Mouse (Mus musculus) adrenal gland, adult (tissue): ENCODE measurements around the gene Odc1.

ENCODE experiments used
- DNase-seq, 2 experiments: peaks; one replicate each; pipeline ENCODE4 v3.0.0; 2022 to 2023; ENCODE audit warnings: low spot score in 1 of 2; ENCODE audit not compliant: inconsistent age in 2 of 2

The Odc1 gene

DNA sequence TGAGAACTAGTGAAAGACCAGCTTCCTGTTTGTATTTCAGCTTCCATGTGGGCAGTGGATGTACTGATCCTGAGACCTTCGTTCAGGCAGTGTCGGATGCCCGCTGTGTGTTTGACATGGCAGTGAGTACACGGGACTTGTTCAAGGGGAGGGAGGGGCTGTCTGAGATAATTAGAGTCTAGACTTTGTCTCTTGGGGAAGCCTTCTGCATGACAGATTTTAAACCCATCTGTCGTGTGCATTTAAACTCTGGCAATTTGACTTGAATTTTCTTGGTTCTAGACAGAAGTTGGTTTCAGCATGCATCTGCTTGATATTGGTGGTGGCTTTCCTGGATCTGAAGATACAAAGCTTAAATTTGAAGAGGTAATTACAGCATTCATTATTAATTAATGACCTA, 3.9 kb downstream of the Odc1 start:
- DNase-seq = no peak

DNA sequence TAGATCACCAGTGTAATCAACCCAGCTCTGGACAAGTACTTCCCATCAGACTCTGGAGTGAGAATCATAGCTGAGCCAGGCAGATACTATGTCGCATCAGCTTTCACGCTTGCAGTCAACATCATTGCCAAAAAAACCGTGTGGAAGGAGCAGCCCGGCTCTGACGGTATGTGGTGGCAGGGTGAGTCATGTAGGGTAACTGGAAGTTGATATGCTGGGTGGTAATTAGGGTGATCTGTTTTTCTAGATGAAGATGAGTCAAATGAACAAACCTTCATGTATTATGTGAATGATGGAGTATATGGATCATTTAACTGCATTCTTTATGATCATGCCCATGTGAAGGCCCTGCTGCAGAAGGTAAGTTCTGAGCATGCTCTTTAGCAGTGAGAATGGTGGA, 4.8 kb downstream of the Odc1 start:
- DNase-seq = peak in 1 of 2 experiments; percentile 42

DNA sequence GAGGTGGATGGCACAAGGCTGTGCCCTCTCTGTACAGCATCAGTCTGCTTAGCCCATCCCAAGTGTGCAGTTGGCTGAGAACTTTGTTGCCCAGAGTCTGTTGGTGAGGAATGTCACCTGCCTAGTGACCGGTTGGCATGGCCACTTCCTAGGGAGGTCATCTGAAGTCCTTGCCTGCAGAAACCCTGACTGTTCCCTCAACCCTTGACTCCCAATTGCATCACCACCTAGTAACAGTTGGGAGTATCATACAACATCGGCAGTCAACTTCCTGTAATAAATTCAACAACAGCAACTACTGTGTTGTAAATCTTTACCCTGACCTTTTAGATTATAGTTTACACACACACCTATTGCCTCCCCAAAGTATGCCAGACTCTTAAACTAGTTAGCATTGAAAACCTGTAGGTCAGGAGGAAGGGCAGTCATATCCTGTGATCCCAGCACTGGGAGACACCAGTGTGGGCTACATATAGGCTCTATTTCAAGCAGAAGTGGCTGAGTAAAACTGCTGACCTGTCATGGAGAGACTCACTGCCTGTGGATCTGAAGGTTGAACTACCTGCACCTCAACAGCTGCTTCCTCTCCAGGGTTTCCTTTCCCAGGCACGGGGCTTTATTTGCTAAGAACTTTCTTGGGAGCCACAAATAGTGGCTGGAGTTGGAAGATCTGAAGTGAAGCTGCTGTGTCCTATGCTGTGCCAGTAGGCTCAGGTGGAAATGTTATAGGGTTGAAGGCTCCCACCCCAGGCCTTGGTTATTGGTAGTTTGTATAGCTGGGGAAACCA, 6.8 kb downstream of the Odc1 start:
- DNase-seq = peak in 1 of 2 experiments; percentile 58

DNA sequence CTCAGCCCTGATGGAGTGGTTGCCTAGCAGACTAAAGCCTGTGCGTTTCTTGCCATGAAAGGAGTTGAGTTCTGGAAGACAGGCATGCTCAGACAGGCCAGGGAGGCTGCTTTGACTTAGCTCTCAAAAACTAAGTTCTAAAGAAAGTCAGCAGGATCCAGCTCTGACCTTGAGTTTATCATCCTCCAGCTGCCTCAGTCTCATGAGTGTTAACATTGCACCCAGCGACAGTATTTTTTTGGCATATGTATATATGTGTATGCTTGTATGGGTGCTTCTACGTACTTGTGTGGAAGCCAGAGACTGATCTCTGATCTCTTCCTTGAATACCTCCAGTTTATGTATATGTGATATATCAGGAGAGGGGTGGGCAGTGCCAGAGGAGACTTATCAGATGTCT, 7.8 kb downstream of the Odc1 start:
- DNase-seq = peak in 1 of 2 experiments; percentile 47

DNA sequence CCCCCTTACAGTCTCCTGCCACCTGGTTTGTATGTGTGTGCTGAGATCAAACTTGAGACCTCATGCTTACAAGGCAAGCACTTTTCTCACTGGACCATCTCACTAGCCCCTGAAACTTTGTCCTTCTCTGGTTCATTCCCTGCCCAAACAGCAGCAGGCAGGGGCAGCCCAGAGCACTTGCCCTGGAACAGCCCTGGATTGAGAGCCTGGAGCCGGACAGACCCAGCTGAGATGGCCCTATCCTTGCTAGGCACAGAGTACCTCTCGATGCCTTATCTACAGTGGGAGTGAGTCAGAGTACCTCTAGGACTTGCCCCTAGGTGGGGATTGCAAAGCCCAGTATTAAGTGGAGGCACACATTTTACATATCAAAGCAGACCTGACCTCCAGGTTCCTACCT, 8.4 kb downstream of the Odc1 start:
- peak; percentile 55 to 62 for DNase-seq

DNA sequence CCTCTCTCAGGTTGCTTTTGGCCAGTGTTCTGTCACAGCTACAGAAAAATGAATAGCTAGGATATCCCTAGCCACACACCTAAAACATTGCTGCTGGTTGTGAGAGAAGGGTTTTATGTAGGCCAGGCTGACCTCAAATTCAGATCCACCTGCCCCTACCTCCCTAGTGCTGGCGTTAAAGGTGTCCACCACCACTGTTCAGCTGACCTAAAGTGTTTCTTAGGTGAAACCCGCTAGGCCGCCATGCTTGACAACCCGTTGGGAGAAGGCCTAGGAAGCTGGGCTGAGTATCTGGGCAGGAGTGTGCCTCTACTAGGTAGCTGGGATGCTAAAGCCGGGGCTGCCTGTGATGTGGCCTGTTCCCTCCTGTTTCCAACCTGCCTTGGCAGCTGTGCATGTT, 9.0 kb downstream of the Odc1 start:
- DNase-seq = no peak

DNA sequence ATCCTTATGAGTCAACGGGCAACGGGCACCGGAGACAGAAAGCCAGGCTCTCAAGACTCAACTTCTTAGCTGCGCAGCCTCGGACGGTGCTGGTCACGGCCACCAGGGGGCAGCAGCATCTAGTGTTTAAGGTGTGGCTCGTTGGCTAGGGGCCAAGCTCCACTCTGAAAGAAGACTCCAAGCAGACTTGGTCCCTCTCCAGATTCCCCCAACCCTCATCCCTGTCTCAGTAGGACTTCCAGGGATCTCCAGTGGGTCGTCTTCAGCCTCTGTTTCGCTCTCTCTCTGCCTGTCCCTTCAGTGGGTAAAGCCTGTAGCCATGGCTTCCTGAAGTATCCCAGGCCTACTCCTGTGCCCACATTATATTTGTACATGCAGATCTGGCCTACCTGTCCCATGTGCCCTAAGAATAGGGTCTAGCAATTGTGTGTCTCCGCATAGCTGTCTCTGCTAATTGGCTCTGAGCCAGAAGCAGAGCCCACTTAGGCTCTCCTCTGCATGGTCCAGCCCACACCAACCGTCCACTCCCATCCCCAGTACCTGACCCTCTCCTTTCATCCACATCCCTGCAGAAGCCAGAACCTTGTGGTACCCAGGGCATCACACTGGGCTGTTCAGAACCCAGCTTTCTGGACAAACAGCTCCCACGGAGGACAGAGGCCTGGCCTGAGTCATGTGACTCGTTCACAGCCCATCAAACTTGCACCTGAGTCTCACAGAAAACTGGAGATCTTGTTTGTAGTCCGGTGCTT, 9.8 kb downstream of the Odc1 start:
- DNase-seq = peak; percentile 86 to 95

DNA sequence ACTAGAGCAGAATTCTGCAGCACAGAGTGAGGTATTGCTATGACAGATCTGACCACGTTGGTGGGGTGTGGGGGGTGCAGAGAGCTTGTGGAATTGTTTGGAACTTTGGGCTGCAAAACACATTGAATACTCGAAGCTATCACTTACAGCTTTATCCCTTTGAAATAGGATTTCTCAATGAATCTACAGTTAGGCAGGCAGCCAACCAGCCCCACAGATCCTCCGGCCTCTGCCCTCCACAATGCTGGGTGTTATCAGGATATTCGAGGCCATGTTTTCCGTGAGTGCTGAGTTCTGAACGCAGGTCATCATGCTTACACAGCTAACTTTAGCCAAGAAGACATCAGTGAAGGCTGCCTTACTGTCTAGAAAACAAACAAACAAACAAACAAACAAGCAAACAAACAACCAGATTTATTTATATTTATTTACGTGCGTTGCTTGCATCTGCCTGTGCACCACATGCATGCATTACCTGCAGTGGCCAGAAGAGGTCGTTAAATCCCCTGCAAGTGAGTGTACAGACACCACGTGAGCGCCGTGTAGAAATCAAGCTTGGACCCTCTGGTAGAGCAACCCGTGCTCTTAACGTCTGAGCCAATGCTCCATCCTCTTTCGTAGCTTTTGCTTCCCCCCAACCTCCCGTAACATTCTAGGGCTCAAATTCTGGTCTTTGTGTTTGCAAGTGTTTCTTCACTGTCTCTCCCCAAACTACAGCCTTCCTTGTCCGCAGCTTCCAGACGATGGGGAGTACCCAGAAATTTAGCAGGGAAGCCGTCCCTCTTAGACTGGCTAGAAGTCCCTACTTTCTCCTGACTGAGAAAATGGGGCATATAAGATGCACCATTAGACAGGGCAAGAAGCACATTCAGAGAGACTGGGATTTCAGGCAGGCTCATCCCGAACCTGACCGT, 12.1 kb downstream of the Odc1 start:
- DNase-seq = peak; percentile 64 to 86

DNA sequence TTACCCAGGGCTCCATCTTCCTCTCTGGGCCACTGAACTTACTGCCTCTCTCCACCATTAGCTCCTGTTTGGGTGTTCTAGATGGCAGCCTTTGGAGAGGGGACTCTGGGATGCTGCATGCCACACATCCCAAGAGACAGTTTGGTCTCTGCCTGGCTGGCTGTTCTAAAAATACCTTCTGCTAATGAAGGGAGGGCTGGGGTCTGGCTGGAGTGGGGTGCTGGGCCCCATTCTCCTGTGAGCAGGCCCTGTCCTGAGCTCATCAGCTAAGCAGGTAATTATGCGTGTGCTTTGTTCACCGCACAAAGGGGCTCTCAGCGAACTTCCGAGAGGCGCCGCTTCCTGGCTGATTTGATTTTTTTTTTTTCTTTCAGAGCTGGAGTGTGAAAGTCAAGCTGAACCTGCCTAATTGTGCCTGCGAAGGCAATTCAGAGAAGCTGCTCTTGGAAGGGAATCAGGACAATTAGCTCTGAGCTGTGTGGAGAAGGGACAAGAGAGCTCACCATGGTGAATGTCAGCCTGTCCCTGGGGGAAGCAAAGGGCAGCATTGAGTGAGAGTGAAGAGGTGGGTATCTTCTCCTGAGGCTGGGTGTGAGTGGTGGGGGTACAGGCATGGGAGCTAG, 12.9 kb downstream of the Odc1 start:
- DNase-seq = no peak

DNA sequence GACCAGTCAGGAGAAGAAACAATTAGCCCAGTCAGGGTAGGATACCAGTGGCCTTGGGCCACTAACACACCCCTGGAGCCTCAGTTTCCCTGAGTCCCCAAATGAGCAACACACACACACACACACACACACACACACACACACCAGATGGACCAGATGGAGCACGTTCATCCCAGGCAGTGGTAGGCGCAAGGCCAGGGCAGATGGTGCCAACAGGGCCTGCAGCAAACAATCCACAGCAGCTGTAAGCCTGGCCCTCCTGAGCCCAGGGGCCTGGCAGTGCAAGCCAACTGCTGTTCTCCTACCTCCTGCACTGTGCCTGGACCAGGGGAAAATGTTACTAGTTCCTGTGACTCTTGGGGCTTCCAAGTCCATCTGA, 13.4 kb downstream of the Odc1 start:
- DNase-seq = no peak

DNA sequence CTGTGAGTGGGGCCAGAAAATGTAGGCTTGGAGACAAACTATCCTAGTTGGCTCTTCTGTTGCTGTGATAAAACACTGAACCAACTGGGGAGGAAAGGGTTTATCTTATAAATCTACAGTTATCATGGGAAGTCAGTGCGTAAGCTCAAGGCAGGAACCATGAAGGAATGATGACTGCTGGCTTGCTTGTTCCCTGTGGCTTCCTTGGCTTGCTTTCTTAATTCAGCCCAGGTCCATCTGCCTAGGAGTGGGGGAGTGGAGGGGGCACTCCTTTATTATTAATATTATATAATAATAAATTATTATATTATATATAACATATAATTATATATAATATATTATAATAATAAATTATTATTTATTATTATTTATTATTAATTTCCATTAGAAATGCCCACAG, 17.8 kb downstream of the Odc1 start:
- DNase-seq = no peak

DNA sequence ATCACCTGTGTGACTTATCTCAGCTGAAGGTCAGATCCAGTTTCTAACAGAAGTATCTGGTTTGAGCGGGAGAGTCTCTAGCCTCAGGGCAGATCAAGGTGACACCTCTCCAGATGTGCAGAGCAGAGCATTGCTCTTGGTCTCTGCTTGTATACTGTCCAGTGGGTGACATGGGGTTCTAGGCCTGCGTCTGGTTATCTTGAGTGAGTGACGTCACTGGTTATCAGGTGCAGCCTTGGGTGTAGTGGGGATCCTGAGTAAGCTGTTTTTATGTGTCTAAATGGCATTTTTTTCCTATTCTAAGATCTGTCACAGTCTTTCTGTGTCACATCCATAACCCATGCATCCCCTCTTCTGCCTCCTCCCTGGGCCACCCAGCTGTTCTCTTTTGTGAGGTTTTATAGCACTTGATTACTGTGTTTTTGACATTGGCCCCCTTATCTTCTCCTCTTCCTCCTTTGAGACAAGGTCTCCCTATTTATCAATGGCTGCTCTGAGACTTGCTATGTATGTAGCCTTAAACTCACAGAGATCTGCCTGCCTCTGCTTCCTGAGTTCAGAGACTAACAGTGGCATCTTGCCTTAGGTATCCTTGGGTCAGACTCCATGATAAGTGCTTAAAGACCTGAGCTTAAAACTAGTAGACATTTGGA, 20.9 kb downstream of the Odc1 start:
- DNase-seq = no peak

DNA sequence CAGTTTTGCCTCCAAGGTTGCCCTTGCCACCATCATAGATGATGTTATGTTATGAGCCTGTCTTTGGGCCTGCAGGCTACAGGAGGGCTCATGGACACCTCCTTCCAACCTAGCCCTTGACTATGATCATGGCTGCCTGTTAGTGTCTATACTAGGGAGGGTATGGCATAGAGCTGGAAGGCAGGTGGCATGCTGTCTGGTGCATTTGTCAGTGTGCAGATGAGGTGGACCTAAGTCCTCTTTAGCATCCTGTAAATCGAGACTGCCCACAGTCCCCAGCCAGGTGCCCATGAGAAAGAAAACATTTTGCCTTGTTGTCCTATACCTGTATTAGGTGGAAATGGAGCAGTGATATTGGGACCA, 21.4 kb downstream of the Odc1 start:
- DNase-seq = no peak

DNA sequence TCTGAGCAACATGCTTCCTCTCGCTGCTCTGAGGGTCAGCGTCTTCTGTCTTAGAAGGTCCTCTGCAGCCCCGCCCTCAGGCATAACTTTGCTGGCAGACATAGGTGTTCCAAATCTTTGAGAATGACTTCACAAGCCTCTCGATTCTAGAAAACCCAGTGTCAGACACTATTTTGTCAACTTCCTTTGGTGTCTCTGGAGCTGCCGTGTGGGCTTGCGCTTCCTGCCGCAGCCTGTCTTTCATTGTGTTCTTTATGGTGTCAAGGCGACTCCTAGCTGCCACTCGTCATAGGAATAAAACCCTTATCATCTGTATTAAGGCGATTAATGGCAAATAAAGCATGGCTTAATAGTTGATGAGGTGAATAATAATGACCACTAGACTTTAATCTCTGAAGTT, 24.0 kb downstream of the Odc1 start:
- DNase-seq = no peak

DNA sequence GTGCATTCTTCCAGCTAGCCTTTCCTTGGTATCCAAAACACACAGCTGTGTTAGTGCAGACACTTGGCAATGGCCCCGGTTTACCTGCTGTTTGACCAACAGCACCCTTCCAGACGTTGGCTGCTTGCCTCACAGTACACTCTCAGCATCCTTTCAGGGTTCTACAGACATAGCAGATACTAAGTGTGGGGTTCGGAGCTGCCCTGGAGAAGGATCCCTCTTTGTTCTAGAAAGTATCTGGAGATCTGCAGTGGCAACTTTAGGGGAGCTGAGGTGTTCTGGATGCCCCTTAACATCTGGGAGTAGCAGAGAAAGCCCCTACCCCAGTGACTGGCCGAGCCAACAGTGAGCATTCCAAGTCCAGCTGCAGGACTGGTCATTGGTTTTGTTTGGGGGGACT, 30.0 kb downstream of the Odc1 start:
- DNase-seq = no peak

DNA sequence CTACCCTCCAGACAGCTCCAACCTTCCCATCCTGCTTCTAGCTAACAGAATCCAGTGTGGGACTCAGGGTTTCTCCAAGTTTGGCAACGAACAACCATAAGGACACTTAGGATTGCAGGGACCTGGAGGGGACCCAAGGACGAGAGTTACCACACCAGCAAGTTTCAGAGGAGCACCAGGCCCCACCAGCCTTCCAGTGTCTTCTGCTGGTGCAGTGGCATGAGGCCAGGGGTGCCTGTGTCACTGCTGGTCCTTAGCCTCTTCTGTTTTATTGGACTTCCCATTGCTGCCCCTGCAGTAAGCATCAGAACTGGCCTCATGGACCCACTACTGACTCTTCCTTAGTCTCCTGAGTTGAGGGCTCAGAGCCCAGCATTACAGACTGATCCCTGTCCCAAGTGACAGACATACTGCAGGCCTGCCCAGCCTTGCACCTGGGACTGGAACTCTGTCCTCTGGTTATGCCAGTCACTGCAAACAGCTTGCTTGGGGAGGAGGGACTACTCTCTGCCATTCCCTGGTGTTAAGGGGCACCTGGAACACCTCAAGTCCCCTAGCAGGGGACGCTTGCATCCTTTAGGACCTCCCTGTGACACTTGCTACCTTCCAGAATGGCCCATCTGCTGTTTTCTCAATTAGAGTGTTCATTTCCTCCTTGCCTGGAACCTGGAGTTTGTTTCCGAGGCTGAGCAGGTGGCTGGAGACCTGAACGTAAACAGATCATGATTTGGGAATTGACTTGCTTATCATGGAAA, 30.7 kb downstream of the Odc1 start:
- no peak for DNase-seq

DNA sequence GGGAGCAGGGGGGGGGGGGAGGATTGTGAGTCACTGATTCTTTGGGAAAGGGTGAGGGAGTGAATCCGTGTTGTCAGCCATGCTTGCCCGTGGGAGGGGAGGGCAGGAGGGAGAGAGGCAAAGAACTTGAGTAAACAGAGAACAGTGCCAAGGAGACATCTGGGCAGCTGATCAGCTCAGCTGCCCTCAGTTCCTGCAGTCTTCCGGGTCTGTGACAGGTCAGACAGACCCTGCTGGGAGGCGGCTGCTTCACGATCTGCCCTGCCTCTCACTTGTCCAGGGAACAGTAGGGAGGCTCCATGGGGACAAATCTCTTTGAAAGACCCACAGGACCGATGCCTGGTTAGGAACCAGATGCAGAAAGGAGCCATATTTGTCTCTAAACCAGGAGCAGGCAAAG, 31.4 kb downstream of the Odc1 start:
- peak in 1 of 2 experiments; percentile 47 for DNase-seq

DNA sequence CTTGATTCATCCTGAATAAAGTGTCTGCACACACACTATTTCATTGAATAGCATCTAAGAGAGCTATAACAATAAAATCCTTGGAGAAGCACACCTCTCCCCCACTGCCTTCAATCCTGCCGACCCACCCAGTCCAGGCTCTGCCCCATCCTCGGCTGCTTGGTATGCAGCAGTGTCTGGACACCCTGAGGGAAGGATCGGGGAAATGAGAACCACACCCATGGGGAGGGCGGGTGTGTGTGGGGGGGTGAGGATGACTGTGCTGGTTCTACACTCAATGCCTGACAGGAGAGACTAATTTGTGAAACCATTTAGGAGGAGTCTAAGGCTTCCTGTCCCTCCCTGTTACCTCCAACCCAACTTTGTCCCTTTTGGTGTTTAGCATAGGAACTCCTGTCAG, 34.0 kb downstream of the Odc1 start:
- DNase-seq = no peak

DNA sequence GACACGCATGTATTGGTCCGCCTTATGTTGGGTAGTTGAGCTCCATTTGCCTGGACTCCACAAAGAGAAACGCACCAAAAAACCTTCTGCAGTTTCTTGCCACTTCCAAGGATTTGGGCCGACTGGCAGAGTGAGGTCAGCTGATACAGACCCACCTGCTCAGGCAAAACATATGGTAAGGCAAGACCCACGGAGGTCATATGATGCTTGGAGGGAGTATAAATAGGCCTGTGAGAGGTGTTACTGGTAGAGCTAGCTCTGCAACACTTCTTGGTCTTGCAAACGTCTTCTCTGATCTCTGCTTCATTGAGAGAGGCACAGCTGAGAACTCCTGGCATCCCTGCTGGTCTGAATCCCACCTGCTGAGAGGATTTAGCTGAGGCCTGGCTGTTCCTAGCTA, 36.4 kb downstream of the Odc1 start:
- DNase-seq = no peak

DNA sequence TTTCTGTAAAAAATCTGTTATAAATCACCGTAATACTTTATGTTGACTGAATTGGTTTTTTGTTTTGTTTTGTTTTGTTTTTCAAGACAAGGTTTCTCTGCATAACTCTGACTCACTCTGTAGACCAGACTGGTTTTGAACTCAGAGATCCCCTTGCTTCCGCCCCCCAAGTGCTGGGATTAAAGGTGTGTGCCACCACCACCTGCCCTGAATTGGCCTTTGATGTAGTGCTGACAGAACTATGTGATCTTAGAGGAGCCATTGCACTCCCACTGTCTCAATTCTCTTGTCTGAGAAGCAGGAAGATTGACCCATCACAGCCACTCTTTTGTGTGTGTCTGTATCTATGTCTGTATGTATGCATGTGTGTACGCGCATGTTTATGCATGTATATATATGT, 37.8 kb downstream of the Odc1 start:
- DNase-seq = no peak
